Mouse (Mus musculus) T-cell, adult 2 months (primary cell): ENCODE results near the gene Mn1.

Source experiments
- DNase-seq: peaks from one replicate; pipeline ENCODE4 v3.0.0; 2022; ENCODE audit warnings: low spot score

The Mn1 gene

GRCm38 (mm10) chr5:111489022-111489616 lies 72.0 kb downstream of the Mn1 start:
- no peak for DNase-seq

GRCm38 (mm10) chr5:111490599-111490998 lies 73.4 kb downstream of the Mn1 start:
- no peak for DNase-seq

GRCm38 (mm10) chr5:111491485-111491884 lies 74.3 kb downstream of the Mn1 start:
- no peak for DNase-seq

- DNase-seq: no peak
These were observed 82.9 kb downstream of the Mn1 start for GRCm38 (mm10) chr5:111500036-111500435.

- no peak for DNase-seq
These were observed 84.7 kb downstream of the Mn1 start for GRCm38 (mm10) chr5:111501691-111502441.

GRCm38 (mm10) chr5:111505241-111505640 lies 88.1 kb downstream of the Mn1 start:
- no peak for DNase-seq

- no peak for DNase-seq
These were observed 88.7 kb downstream of the Mn1 start for GRCm38 (mm10) chr5:111505824-111506223.

GRCm38 (mm10) chr5:111506410-111506809 lies 89.2 kb downstream of the Mn1 start:
- no peak for DNase-seq
